Mouse (Mus musculus) kidney, adult 2 months (tissue): Measurements from ENCODE around the gene Slc2a13.

Experiments used
- CTCF ChIP-seq: fragments of 200-500 bp; conservative IDR thresholded peaks from 2 replicates; pipeline ENCODE4 v1.5.1; 2011; ENCODE audit warnings: low read depth, mild to moderate bottlenecking, control low read depth, low read length, moderate library complexity, mixed read lengths; ENCODE audit not compliant: insufficient read depth, insufficient read length
- POLR2A ChIP-seq: fragments of 200-500 bp; IDR thresholded peaks from one replicate; pipeline ENCODE4 v1.6.1; 2011; ENCODE audit warnings: low read depth, low read length, control low read depth

DNA sequence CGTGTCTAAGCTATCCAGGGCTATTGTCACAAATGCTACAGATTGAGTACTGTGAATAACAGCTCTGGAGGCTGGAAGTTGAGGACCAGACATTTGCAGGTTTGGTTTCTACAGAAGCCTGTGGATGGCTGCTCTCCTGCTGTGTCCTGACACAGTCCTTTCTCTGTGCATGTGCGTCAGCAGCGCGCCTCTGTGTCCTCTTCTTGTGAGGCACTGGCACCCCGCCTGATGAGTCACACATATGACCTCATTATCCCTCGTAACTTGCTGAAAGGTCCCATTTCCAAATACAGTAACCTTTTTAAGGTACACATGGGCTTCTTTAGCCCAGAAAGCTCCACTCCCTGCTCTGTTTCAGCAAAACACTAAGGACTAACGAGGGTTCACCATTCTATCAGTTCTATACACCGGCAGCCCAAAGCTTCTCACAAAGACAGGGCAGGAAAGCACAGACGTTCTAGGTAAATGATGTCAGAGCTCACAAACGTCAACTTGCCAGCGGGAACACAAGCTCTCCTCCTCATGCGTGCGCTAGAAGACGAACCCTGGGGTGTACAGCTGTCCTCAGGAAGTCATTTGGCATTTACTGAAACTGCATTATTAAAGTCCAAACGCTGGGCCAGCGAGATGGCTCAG, 109.9 kb downstream of the Slc2a13 start:
- TF ChIP-seq POLR2A (no peak), CTCF (no peak)
